ENCODE assay signal across 25 mouse cellular contexts in the genomic region with DNA sequence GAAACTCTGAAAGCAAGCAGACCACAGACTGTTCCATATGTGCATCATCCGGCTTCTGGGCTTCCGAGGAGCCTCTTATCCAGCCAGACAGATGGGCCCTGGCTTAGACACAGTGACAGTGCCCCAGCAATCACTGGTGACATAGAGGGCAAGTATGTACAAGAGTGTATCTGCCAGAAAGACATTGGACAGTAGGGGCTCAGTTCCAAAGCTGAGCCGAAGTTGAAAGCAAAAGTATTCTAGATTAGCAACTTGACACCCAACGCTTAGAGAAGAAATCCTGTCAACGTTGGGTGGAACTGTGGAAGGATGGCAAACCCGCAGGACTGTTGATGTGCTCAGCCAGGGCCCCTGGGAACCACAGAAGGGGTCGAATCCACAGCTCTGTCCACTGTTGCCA. TPM values are rescaled to one million over a fixed set of nuclear protein-coding genes. Genes with fewer than 3 reads are reported as not detected.
"Had no signal": no experiment of that assay in that cellular context is flagged by ENCODE, and none has a peak within 500 bp of the region (broad histone marks: within the 10 kb centered on the region; RNA-seq: fewer than 3 reads in every experiment).

No protein-coding gene starts in this region.

RNA-seq across cellular contexts. Expression of a gene that starts 4.8 kb away (rescaled TPM):
- total RNA-seq: gastrocnemius, adult 2 months; gastrocnemius, postnatal 10 days; gastrocnemius, postnatal 25 days; gastrocnemius, postnatal 4 days; heart, adult 8-10 months; heart, postnatal 14 days; heart, postnatal 36 days; hematopoietic stem cell, adult 5-6 weeks; hindbrain, postnatal 0 days had no signal
- polyA plus RNA-seq: heart, embryonic 11.5 days; heart, embryonic 13.5 days; heart, embryonic 15.5 days; heart, postnatal 0 days; hindbrain, embryonic 11.5 days; hindbrain, embryonic 13.5 days; intestine, embryonic 14.5 days; intestine, embryonic 16.5 days; limb, embryonic 10.5 days; limb, embryonic 12.5 days; limb, embryonic 14.5 days; liver, embryonic 11.5 days; liver, embryonic 13.5 days had no signal

RNA-seq across cellular contexts. Expression of a gene that starts 51.5 kb away (rescaled TPM):
- total RNA-seq: gastrocnemius, postnatal 10 days; gastrocnemius, postnatal 25 days; granulocyte monocyte progenitor cell, adult 5-6 weeks; heart, adult 8-10 months; heart, postnatal 14 days; heart, postnatal 36 days; hematopoietic stem cell, adult 5-6 weeks; layer of hippocampus, postnatal 25 days had no signal
- polyA plus RNA-seq: heart, embryonic 11.5 days; heart, embryonic 15.5 days; hindbrain, embryonic 11.5 days; intestine, embryonic 16.5 days; liver, embryonic 15.5 days had no signal
